Mouse (Mus musculus) E14TG2a.4 (cell line): Measurements from ENCODE around the gene Tsc22d1.

Experiments used
- CTCF ChIP-seq: conservative IDR thresholded peaks from 2 replicates; pipeline ENCODE4 v1.5.1; 2014; ENCODE audit warnings: low read length
- NANOG ChIP-seq: IDR thresholded peaks from 2 replicates; pipeline ENCODE4 v1.6.1; 2014; ENCODE audit warnings: borderline replicate concordance, low read length, mixed read lengths

DNA sequence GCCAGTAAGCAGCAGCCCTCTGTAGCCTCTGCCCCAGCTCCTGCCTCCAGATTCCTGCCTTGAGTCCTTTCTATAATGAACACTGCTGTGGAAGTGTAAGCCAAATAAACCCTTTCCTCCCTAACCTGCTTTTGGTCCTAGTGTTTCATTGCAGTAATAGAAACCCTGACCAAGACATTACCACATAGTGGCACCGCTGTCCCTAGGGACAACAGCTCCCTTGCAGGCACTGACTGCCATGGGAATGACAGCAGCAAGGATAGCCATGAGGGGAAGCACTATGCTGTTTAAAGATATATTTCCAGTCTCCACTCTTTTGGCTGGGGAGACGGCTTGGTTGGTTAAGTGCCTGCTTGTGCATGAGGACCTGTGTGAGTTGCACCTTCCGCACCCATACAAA lies 35.4 kb upstream of the Tsc22d1 start:
- no peak for TF ChIP-seq CTCF
- TF ChIP-seq NANOG, result no peak
